Mouse (Mus musculus): ENCODE results near the gene Stoml2. TPM values are rescaled to one million over a fixed set of nuclear protein-coding genes. Genes with fewer than 3 reads are reported as not detected.

Stoml2 gene
- polyA plus RNA-seq, 1 experiment from 2014 or later, result 374 TPM

- peak; percentile 44 for ATAC-seq (ENCODE audit: low FRiP score, low TSS enrichment)
These were observed 8.1 kb upstream of the Stoml2 start for GRCm38 (mm10) chr4:43039609-43040008.

GRCm38 (mm10) chr4:43038567-43039495 lies 7.3 kb upstream of the Stoml2 start:
- Histone ChIP-seq H3K4me3 (ENCODE audit: low read length) (peak overlapping the region; percentile 77), H3K9me3 (ENCODE audit: low read length) (no peaks in the 10 kb centered on the region), H3K4me1 (ENCODE audit: insufficient read depth, low read length) (peaks cover 26% of the 10 kb centered on the region), H3K36me3 (ENCODE audit: insufficient read depth, low read length) (peaks cover 17% of the 10 kb centered on the region), H3K27me3 (ENCODE audit: insufficient read depth, low read length) (no peaks in the 10 kb centered on the region), H3K4me2 (replicated peaks; ENCODE audit: low read depth, low read length) (peak overlapping the region; percentile 86), H3K9ac (replicated peaks; ENCODE audit: low read length) (peak overlapping the region; percentile 84), H3K27ac (ENCODE audit: low read length) (no peak overlapping the region)
- no peak for ATAC-seq (ENCODE audit: low FRiP score, low TSS enrichment)
- 49% methylated on average over 15 of the region's 15 CpGs for WGBS

More at GRCm38 (mm10) chr4:43039609-43040008, 8.1 kb upstream of the Stoml2 start:
- Histone ChIP-seq H3K4me2 (replicated peaks; ENCODE audit: low read depth, low read length) (peak overlapping the region; percentile 86), H3K4me1 (ENCODE audit: insufficient read depth, low read length) (peaks cover 34% of the 10 kb centered on the region), H3K27ac (ENCODE audit: low read length) (peak overlapping the region; percentile 69), H3K27me3 (ENCODE audit: insufficient read depth, low read length) (no peaks in the 10 kb centered on the region), H3K36me3 (ENCODE audit: insufficient read depth, low read length) (peaks cover 9% of the 10 kb centered on the region; the same call in 1 of the 2 replicates), H3K9me3 (ENCODE audit: low read length) (no peaks in the 10 kb centered on the region), H3K4me3 (ENCODE audit: low read length) (peak overlapping the region; percentile 77), H3K9ac (replicated peaks; ENCODE audit: low read length) (peak overlapping the region; percentile 84)
- WGBS, result 2% methylated on average over 11 of the region's 11 CpGs

GRCm38 (mm10) chr4:43037860-43038566 lies 6.5 kb upstream of the Stoml2 start:
- Histone ChIP-seq H3K4me2 (replicated peaks; ENCODE audit: low read depth, low read length) (no peak overlapping the region; the same call in 1 of the 2 replicates), H3K4me3 (ENCODE audit: low read length) (no peak overlapping the region), H3K27ac (ENCODE audit: low read length) (no peak overlapping the region), H3K36me3 (ENCODE audit: insufficient read depth, low read length) (peaks cover 18% of the 10 kb centered on the region), H3K9me3 (ENCODE audit: low read length) (no peaks in the 10 kb centered on the region), H3K4me1 (ENCODE audit: insufficient read depth, low read length) (peaks cover 20% of the 10 kb centered on the region), H3K27me3 (ENCODE audit: insufficient read depth, low read length) (no peaks in the 10 kb centered on the region), H3K9ac (replicated peaks; ENCODE audit: low read length) (no peak overlapping the region)
- ATAC-seq (ENCODE audit: low FRiP score, low TSS enrichment), result no peak
- 68% methylated on average over 4 of the region's 4 CpGs for WGBS

GRCm38 (mm10) chr4:43036356-43036755 lies 4.8 kb upstream of the Stoml2 start:
- ATAC-seq (ENCODE audit: low FRiP score, low TSS enrichment), result no peak
- Histone ChIP-seq H3K9me3 (ENCODE audit: low read length) (no peaks in the 10 kb centered on the region), H3K27me3 (ENCODE audit: insufficient read depth, low read length) (no peaks in the 10 kb centered on the region), H3K27ac (ENCODE audit: low read length) (no peak overlapping the region), H3K4me2 (replicated peaks; ENCODE audit: low read depth, low read length) (no peak overlapping the region), H3K36me3 (ENCODE audit: insufficient read depth, low read length) (peaks cover 18% of the 10 kb centered on the region), H3K4me3 (ENCODE audit: low read length) (no peak overlapping the region), H3K4me1 (ENCODE audit: insufficient read depth, low read length) (peaks cover 26% of the 10 kb centered on the region), H3K9ac (replicated peaks; ENCODE audit: low read length) (no peak overlapping the region)
- 88% methylated on average over 10 of the region's 10 CpGs for WGBS

GRCm38 (mm10) chr4:43035851-43036250 lies 4.3 kb upstream of the Stoml2 start:
- H3K4me1 ChIP-seq (ENCODE audit: insufficient read depth, low read length), result peaks cover 25% of the 10 kb centered on the region
- 90% methylated on average over 6 of the region's 6 CpGs for WGBS
- H3K27ac ChIP-seq (ENCODE audit: low read length), result no peak overlapping the region
- no peak overlapping the region for H3K4me2 ChIP-seq (replicated peaks; ENCODE audit: low read depth, low read length)
- H3K36me3 ChIP-seq (ENCODE audit: insufficient read depth, low read length), result peaks cover 18% of the 10 kb centered on the region
- no peak overlapping the region for H3K4me3 ChIP-seq (ENCODE audit: low read length)
- no peak overlapping the region for H3K9ac ChIP-seq (replicated peaks; ENCODE audit: low read length)
- ATAC-seq (ENCODE audit: low FRiP score, low TSS enrichment), result no peak
- no peaks in the 10 kb centered on the region for H3K27me3 ChIP-seq (ENCODE audit: insufficient read depth, low read length)
- no peaks in the 10 kb centered on the region for H3K9me3 ChIP-seq (ENCODE audit: low read length)

DNA sequence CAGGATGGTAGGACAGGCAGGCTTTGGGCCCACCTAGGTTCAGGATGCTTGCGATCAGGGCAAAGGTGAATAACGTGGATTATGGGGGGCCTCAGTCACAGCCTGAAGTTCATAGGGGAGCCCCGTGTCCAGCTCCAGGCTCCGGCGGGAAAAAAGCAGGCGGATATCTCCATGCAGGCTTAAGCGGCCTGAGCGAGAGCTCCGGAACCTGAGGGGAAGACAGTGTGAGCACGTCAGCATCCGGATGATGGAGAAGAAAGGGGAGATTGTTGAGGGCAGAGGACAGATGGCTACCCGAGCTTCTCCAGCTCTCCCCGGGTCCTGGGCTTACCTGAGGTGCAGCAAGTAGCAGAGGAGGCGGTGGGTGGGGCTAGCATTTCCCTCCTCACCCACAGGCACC lies 2.0 kb upstream of the Stoml2 start:
- WGBS, result 85% methylated on average over 14 of the region's 14 CpGs
- Histone ChIP-seq H3K9me3 (ENCODE audit: low read length) (no peaks in the 10 kb centered on the region), H3K9ac (replicated peaks; ENCODE audit: low read length) (no peak overlapping the region), H3K4me3 (ENCODE audit: low read length) (no peak overlapping the region), H3K27ac (ENCODE audit: low read length) (no peak overlapping the region), H3K27me3 (ENCODE audit: insufficient read depth, low read length) (no peaks in the 10 kb centered on the region), H3K4me2 (replicated peaks; ENCODE audit: low read depth, low read length) (no peak overlapping the region), H3K36me3 (ENCODE audit: insufficient read depth, low read length) (peaks cover 26% of the 10 kb centered on the region), H3K4me1 (ENCODE audit: insufficient read depth, low read length) (peaks cover 20% of the 10 kb centered on the region)
- no peak for ATAC-seq (ENCODE audit: low FRiP score, low TSS enrichment)

- no peak overlapping the region for H3K9ac ChIP-seq (replicated peaks; ENCODE audit: low read length)
- H3K4me1 ChIP-seq (ENCODE audit: insufficient read depth, low read length), result peaks cover 14% of the 10 kb centered on the region
- H3K9me3 ChIP-seq (ENCODE audit: low read length), result no peaks in the 10 kb centered on the region
- no peak overlapping the region for H3K27ac ChIP-seq (ENCODE audit: low read length)
- H3K4me2 ChIP-seq (replicated peaks; ENCODE audit: low read depth, low read length), result no peak overlapping the region
- no peak overlapping the region for H3K4me3 ChIP-seq (ENCODE audit: low read length)
- WGBS, result 100% methylated on average over 1 of the region's 1 CpGs
- H3K27me3 ChIP-seq (ENCODE audit: insufficient read depth, low read length), result no peaks in the 10 kb centered on the region
- peaks cover 35% of the 10 kb centered on the region for H3K36me3 ChIP-seq (ENCODE audit: insufficient read depth, low read length)
- ATAC-seq (ENCODE audit: low FRiP score, low TSS enrichment), result no peak
These were observed 991 bp upstream of the Stoml2 start for GRCm38 (mm10) chr4:43032501-43032900.

- 2% methylated on average over 28 of the region's 28 CpGs for WGBS
- Histone ChIP-seq H3K4me3 (ENCODE audit: low read length) (peak overlapping the region; percentile 88), H3K4me1 (ENCODE audit: insufficient read depth, low read length) (peaks cover 14% of the 10 kb centered on the region), H3K4me2 (replicated peaks; ENCODE audit: low read depth, low read length) (peak overlapping the region; percentile 92), H3K27me3 (ENCODE audit: insufficient read depth, low read length) (no peaks in the 10 kb centered on the region), H3K9me3 (ENCODE audit: low read length) (no peaks in the 10 kb centered on the region), H3K36me3 (ENCODE audit: insufficient read depth, low read length) (peaks cover 40% of the 10 kb centered on the region), H3K9ac (replicated peaks; ENCODE audit: low read length) (peak overlapping the region; percentile 96), H3K27ac (ENCODE audit: low read length) (peak overlapping the region; percentile 93)
- ATAC-seq (ENCODE audit: low FRiP score, low TSS enrichment), result peak; percentile 69
These were observed 705 bp downstream of the Stoml2 start for GRCm38 (mm10) chr4:43030780-43031230.

DNA sequence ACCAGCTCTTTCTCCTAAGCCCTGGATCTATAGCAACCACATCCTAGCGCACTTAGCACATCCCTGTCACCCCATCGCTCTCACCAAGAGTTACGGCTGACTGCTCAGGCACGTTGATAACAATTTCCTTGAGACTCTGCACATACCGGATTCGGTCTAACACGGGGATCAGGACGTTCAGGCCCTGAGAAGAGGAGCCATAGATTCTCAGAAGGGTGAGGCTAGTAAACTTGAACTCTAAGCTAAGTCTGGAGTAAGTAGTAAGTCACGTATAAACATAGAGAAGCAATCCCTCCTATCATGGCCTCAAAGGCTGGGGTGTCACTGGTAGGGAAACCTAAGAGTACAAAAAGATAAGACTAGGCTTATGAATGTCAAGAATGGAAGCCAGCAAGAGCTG lies 1.2 kb downstream of the Stoml2 start:
- ATAC-seq (ENCODE audit: low FRiP score, low TSS enrichment), result no peak
- WGBS, result 59% methylated on average over 9 of the region's 9 CpGs
- H3K4me3 ChIP-seq (ENCODE audit: low read length), result peak overlapping the region; percentile 88
- peaks cover 39% of the 10 kb centered on the region for H3K36me3 ChIP-seq (ENCODE audit: insufficient read depth, low read length)
- no peaks in the 10 kb centered on the region for H3K9me3 ChIP-seq (ENCODE audit: low read length)
- H3K27me3 ChIP-seq (ENCODE audit: insufficient read depth, low read length), result no peaks in the 10 kb centered on the region
- peak overlapping the region; percentile 93 for H3K27ac ChIP-seq (ENCODE audit: low read length)
- peak overlapping the region; percentile 96 for H3K9ac ChIP-seq (replicated peaks; ENCODE audit: low read length)
- H3K4me1 ChIP-seq (ENCODE audit: insufficient read depth, low read length), result peaks cover 14% of the 10 kb centered on the region
- H3K4me2 ChIP-seq (replicated peaks; ENCODE audit: low read depth, low read length), result peak overlapping the region; percentile 92
